Mouse (Mus musculus) bone marrow macrophage, adult 2 months (primary cell): ENCODE measurements around the gene Dnah8.

Experiments used
- CTCF ChIP-seq: IDR thresholded peaks from 2 replicates; pipeline ENCODE4 v1.5.1; 2012; ENCODE audit warnings: low read depth, mild to moderate bottlenecking, low read length, moderate library complexity
- POLR2A ChIP-seq: IDR thresholded peaks from 2 replicates; pipeline ENCODE4 v1.6.1; 2012; ENCODE audit warnings: mild to moderate bottlenecking, low read depth, low read length, borderline replicate concordance

DNA sequence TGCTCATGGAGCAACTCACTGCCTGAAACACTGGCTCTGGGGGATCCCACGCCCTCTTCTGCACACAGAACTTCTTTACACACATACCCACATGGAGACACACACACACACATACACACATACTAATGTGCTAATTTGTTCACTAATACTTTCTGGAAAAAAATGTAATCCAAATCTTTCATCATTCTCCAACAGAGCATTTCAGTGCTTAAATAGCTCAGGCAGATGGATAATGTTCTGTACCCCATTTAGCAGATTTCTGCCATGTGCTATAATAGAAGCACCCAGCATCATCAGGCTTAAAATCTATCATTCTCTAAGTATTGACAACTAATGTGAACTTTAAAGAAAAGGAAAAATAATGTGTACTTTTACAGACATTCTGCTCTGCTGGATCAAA is 43.4 kb upstream of the Dnah8 start:
- TF ChIP-seq CTCF: no peak
- TF ChIP-seq POLR2A: no peak
